Mouse (Mus musculus) neural tube, embryonic 13.5 days (tissue): Measurements from ENCODE around the gene Il6st. TPM values are rescaled to one million over a fixed set of nuclear protein-coding genes. Genes with fewer than 3 reads are reported as not detected.
"Not testable (repeated sequence)": the region's sequence is repeated elsewhere in the genome, so short reads cannot be mapped to it uniquely, and the experiment has no call there.

ENCODE experiments used
- ATAC-seq: fragments of 200-750 bp; cut with Nextera tagmentation; 2 replicates; pipeline ENCODE4 v1.8.0; 2017; ENCODE audit warnings: low read depth, mild to moderate bottlenecking, moderate TSS enrichment, moderate library complexity
- H3K27ac ChIP-seq: fragments of 300-500 bp; sonication (generic); replicated peaks from 2 replicates; pipeline ENCODE4 v1.5.1; 2015; ENCODE audit warnings: moderate library complexity, mild to moderate bottlenecking, inconsistent platforms
- H3K27me3 ChIP-seq: fragments of 300-500 bp; sonication (generic); 2 replicates; pipeline ENCODE4 v1.6.1; 2015; ENCODE audit warnings: mild to moderate bottlenecking, inconsistent platforms
- H3K36me3 ChIP-seq: fragments of 300-500 bp; sonication (generic); 2 replicates; pipeline ENCODE4 v1.6.1; 2015; ENCODE audit warnings: mild to moderate bottlenecking, inconsistent platforms
- H3K4me1 ChIP-seq: fragments of 300-500 bp; sonication (generic); replicated peaks from 2 replicates; pipeline ENCODE4 v1.6.1; 2015; ENCODE audit warnings: inconsistent platforms
- H3K4me2 ChIP-seq: fragments of 300-500 bp; sonication (generic); 2 replicates; pipeline ENCODE4 v1.6.1; 2015; ENCODE audit warnings: inconsistent platforms, mild to moderate bottlenecking, moderate library complexity
- H3K4me3 ChIP-seq: fragments of 300-500 bp; sonication (generic); 2 replicates; pipeline ENCODE4 v1.5.1; 2015; ENCODE audit warnings: mild to moderate bottlenecking, inconsistent platforms
- H3K9ac ChIP-seq: fragments of 300-500 bp; sonication (generic); 2 replicates; pipeline ENCODE4 v1.6.1; 2015; ENCODE audit warnings: moderate library complexity, mild to moderate bottlenecking, inconsistent platforms
- H3K9me3 ChIP-seq: fragments of 300-500 bp; sonication (generic); 2 replicates; pipeline ENCODE4 v1.6.1; 2016; ENCODE audit warnings: inconsistent platforms
- WGBS: fragments of 180-500 bp; shearing (Covaris S2); methylation state at CpG from one replicate; pipeline ENCODE4 v1.1.7; 2015; 5-methylcytosine and 5-hydroxymethylcytosine counted together
- polyA plus RNA-seq: library from polyadenylated mRNA; unstranded; fragments of >200 nt; fragmentation: Nextera tagmentation; extraction: Ambion mirVana; gene quantifications from 2 replicates; pipeline ENCODE4 v1.2.1, GENCODE M21; 2015

Gene Il6st
- 26.5 and 29.4 TPM in 2 replicates for polyA plus RNA-seq

DNA sequence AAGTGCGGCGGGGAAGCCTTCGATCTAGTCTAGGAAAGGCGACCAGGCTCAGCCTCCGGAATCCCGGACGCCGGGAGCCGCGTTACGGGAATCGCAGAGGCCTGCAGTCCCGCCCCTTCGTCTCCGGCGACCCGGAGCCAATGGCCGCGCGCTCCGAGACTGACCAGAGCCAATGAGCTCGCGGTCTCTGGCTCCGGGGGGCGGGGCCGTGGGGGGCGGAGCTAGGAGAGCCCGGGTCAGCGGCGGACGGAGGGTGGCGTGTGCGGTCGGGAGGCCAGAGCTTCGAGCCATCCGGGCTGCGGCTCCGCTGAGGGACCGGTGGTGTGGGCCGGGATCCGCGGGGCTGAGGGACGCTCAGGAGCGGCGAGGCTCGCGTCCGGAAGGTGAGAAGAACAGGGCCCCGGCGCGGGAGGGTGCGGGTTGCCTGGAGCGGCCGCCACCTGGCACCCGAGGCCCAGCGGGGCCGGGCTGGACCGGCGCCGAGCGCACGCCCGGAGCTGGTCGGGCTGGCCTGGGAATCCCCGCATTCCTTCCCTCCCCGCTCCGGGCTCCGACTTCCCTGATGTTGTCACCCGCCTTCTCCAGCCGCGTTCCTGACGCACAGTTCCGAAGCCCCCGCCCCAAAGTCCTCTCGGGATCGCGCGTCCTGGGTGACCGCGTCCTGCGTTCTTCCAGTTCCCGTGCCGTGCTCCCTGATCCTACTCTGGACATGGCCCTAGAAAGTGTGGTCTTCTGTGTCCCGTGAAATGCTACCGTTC is at the start of gene Il6st:
TSS of gene Il6st (plus strand) at position 203 of the 758 bp plus-strand sequence.
- peak within 1 kb of the TSS; percentile 91 for H3K9ac ChIP-seq
- H3K4me1 ChIP-seq: peaks cover 29% of the 10 kb centered on the region
- no peaks in the 10 kb centered on the region for H3K27me3 ChIP-seq
- H3K4me2 ChIP-seq: peak within 1 kb of the TSS; percentile 78
- H3K36me3 ChIP-seq: no peaks in the 10 kb centered on the region
- H3K9me3 ChIP-seq: no peaks in the 10 kb centered on the region
- WGBS: under 1% methylated on average over 82 of the region's 85 CpGs
- peak; percentile 100 for ATAC-seq
- peak within 1 kb of the TSS; percentile 85 for H3K27ac ChIP-seq
- H3K4me3 ChIP-seq: peak within 1 kb of the TSS; percentile 84

DNA sequence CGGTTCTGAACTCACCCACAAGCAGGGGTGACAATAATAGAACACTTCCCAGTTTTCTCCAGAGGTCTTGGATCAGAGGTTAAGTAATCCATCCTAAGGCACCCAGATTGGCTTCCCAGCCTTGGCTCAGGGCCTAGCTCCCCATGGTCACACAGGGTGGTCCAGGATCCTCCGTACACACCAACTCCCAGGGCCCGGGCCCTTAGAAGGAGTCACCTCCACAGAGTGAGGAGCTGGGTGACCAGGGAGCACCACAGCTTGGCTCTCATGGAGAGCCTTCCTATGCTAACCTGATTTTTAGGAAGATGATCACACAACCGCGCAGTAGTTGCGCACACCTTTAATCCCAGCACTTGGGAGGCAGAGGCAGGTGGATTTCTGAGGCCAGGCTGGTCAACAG is 48.0 kb upstream of the Il6st start:
- H3K27me3 ChIP-seq: no peaks in the 10 kb centered on the region
- no peak overlapping the region for H3K4me3 ChIP-seq
- no peak overlapping the region for H3K27ac ChIP-seq
- no peak overlapping the region for H3K4me2 ChIP-seq
- ATAC-seq: no peak
- no peaks in the 10 kb centered on the region for H3K9me3 ChIP-seq
- H3K36me3 ChIP-seq: no peaks in the 10 kb centered on the region
- no peak overlapping the region for H3K9ac ChIP-seq
- 81% methylated on average over 6 of the region's 6 CpGs for WGBS
- H3K4me1 ChIP-seq: 0 out of 2 replicates have a peak, but pooled peaks cover 6% of the 10 kb centered on the region

DNA sequence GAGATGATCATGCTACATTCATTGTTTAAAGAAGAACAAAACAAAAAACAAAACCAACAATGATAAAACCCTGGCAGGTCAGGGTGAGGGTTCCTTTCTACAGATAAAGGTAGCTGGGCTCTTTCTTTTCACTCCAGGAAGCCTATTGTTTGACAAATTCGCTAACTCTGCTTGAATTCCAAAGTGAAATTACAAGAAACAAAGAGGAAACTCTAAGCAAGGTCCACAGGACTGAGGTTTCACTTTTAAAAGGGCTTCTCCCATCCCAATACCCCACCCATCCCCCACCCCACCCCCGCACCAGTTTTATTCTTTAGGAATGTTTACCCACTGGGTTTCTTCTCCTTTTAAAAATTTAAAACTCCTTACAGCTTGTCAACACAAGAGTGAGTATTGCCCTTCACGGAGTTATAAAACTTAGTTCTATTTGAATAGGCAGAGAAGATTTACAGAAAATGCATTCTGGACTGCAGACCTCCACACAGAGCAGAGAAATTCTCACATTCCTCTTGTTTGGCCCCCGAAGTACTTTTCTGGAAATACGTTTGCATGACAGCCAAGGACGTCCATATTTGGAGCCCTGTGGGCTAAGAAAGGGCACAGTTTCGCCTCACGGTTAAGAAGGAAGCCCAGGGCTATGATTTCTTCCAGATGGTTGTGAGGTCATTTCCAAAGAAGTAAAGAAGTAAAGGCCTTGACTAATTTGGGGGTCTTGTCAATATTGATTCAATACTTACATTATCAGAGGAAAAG is 47.3 kb upstream of the Il6st start:
- Histone ChIP-seq H3K27me3 (no peaks in the 10 kb centered on the region), H3K9ac (no peak overlapping the region), H3K9me3 (no peaks in the 10 kb centered on the region), H3K4me3 (no peak overlapping the region), H3K4me1 (0 out of 2 replicates have a peak, but pooled peaks cover 6% of the 10 kb centered on the region), H3K27ac (0 out of 2 replicates have a peak overlapping the region, but pooled peaks have one; percentile 13), H3K36me3 (no peaks in the 10 kb centered on the region), H3K4me2 (no peak overlapping the region)
- ATAC-seq: no peak
- WGBS: 15% methylated on average over 8 of the region's 8 CpGs

DNA sequence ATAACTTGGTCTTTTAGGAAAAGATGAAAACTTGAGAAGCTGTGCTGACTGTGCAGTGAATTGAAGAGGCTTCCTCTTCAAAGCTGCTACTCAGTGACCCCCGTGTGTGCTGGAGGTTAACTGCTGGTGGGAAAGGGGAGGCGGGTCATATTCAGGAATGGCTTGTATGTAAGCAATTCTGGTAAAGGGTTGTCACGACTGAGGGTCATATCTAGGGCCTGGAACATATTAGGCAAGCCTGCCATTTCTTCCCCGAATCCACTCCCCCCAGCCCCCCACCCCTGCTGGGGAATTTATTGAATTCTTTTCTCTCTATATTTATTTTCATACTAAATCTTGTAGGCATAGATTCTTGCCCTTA is 46.7 kb upstream of the Il6st start:
- Histone ChIP-seq H3K9me3 (no peaks in the 10 kb centered on the region), H3K4me2 (no peak overlapping the region), H3K27me3 (no peaks in the 10 kb centered on the region), H3K9ac (no peak overlapping the region), H3K4me3 (no peak overlapping the region), H3K4me1 (0 out of 2 replicates have a peak, but pooled peaks cover 6% of the 10 kb centered on the region), H3K36me3 (no peaks in the 10 kb centered on the region), H3K27ac (no peak overlapping the region)
- WGBS: 26% methylated on average over 4 of the region's 4 CpGs
- ATAC-seq: no peak

DNA sequence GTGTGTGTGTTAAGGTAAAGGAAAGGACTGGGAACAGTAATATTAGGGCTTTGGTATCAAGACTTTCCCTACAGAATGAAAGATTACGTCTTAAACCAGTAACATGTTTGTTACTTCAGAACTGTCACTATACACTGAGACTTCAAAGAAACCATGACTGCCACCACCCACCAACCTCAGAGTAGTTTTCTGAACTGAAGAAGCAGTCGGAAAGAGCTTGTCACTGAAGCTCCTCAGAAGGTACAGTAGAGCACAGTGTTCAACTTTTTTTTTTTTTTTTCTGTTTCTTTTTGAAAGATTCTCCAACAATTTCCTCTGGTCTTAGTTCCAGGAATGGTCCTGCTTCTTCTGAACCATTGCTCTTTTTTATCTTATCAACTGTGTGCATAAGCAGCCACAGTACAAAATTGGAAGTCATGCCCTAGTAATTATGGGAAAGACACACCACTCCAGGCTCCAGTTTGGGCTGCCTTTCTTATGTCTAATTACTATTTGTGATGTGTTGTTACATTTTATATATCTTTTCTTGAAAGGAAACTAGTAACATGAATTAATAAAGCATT is 45.9 kb upstream of the Il6st start:
- Histone ChIP-seq H3K4me2 (no peak overlapping the region), H3K4me1 (0 out of 2 replicates have a peak, but pooled peaks cover 6% of the 10 kb centered on the region), H3K4me3 (no peak overlapping the region), H3K27me3 (no peaks in the 10 kb centered on the region), H3K36me3 (no peaks in the 10 kb centered on the region), H3K9me3 (no peaks in the 10 kb centered on the region), H3K27ac (no peak overlapping the region), H3K9ac (no peak overlapping the region)
- 74% methylated on average over 2 of the region's 2 CpGs for WGBS
- ATAC-seq: no peak

DNA sequence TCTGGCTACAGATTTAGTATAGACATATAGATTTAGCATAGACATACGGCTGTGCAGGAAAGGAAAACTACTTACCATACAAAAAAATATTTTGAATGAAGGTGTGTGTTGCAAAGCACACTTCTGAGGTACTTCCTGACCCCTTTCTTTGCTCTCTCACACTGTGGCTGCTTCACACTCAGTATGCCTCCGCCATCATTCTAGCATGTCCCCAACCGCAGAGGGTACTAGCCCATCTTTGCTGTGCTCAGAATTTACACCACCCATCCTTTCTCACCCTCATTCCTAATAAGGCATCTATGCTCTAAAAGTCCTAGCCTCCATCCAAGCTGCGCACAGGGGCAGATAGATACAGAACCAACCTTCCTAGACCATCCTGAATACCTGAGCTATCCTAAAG is 45.3 kb upstream of the Il6st start:
- Histone ChIP-seq H3K27me3 (no peaks in the 10 kb centered on the region), H3K4me2 (no peak overlapping the region), H3K9ac (no peak overlapping the region), H3K4me1 (0 out of 2 replicates have a peak, but pooled peaks cover 6% of the 10 kb centered on the region), H3K27ac (no peak overlapping the region), H3K36me3 (no peaks in the 10 kb centered on the region), H3K9me3 (no peaks in the 10 kb centered on the region), H3K4me3 (no peak overlapping the region)
- ATAC-seq: no peak
- 93% methylated on average over 4 of the region's 4 CpGs for WGBS

DNA sequence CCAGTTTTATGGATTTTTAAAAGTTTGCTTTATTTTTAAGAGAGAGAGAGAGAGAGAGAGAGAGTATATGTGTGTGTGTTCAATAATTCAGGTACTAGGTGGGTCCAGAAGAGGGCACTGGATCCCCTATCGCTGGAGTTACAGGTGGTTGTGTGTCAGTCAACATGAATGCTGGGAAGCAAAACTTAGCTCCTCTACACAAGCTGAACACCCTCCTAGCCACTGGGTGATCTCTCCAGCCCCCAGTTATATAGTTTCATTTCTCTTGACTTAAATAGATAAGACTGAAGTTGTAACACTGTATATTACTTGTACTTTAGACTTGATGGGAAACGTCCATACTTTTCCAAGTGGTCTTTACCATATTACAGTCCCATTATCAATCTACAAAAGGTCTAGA is 39.7 kb upstream of the Il6st start:
- H3K36me3 ChIP-seq: no peaks in the 10 kb centered on the region
- H3K9ac ChIP-seq: no peak overlapping the region
- WGBS: 96% methylated on average over 2 of the region's 2 CpGs
- no peak for ATAC-seq
- no peaks in the 10 kb centered on the region for H3K4me1 ChIP-seq
- H3K27ac ChIP-seq: no peak overlapping the region
- no peak overlapping the region for H3K4me2 ChIP-seq
- no peaks in the 10 kb centered on the region for H3K27me3 ChIP-seq
- no peak overlapping the region for H3K4me3 ChIP-seq
- no peaks in the 10 kb centered on the region for H3K9me3 ChIP-seq

DNA sequence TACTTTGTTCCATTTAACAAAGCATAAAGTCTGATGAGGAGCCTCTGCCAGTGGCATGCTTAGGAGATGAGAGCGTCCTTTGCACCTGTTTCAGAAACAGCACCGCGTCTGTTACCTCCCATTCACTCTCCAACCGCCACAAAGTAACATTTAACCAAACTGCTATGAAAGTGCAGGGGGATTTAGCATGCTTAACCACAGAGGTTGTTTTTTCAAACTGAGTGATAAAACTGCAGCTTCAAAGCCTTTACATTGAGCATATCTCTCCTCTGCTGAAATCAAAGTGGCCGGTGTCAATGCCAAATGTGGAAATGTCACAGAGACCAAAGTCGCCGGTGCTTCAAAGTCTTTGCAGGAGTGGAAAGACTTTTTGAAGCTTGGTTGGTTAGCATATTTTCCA is 39.2 kb upstream of the Il6st start:
- Histone ChIP-seq H3K27me3 (no peaks in the 10 kb centered on the region), H3K4me2 (no peak overlapping the region), H3K4me1 (no peaks in the 10 kb centered on the region), H3K4me3 (no peak overlapping the region), H3K27ac (no peak overlapping the region), H3K9me3 (no peaks in the 10 kb centered on the region), H3K36me3 (no peaks in the 10 kb centered on the region), H3K9ac (no peak overlapping the region)
- WGBS: 95% methylated on average over 7 of the region's 7 CpGs
- no peak for ATAC-seq

DNA sequence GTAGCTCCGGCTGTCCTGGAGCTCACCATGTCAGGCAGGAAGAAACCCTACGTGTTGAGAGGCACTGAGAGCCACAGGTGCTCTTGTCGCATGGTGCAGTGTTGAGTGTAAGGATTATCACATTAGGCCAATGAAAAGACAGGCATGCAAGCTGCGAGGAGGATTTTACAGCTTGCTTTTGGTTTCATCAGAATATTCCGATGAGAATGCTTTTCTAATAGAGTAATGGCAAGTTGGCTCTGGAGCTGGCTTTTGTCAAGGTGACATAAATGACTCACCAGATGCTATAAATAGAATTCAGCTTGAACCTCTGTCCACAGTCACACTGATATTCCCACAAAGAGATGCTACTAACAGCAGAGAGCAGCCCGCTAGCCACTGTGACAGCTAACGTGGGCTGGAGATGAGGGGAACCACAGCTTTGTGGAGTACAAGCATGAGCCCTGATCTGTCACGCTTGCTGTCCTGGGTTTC is 38.7 kb upstream of the Il6st start:
- 74% methylated on average over 8 of the region's 8 CpGs for WGBS
- Histone ChIP-seq H3K4me1 (no peaks in the 10 kb centered on the region), H3K36me3 (no peaks in the 10 kb centered on the region)

DNA sequence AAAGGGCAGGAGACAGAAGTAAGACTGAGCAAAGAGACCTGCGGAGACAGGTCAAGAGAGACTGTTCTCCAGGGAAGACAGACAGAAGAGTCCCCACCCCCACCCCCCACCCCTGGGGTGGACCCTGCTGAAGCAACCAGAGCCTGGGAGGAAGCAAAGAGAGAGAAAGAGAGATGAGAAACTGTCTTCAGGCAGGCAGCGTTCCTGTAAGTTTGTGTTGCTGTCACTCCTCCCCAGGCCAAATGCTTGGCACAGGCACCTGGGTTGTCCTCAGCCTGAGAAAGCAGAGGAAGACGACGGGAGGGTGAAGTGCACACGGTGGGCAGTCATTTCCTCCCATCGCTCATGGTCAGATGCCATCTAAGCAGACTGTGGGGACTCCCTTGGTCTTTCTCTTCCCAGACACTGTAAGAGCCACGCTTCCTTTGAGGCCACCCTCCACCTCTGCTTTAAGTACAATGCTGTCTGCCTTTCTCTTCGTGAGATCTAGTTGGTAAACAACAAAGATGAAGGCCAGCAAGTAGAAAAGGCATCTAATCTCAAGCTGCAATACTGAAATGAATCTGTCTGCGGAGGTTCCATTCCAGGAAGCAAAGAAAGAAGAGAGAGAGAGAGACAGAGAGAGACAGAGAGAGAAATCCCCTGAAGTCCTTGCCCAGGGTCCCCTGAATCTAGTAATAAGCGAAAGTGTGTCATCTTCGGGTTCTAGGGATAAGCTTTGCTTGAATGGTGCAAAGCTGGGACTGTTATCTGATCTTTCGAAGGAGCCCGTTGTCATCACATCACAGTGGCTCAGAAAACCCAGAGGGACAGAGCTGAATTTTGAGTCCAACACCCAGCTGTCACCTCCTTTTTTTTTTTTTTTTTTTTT is 37.4 kb upstream of the Il6st start:
- H3K9me3 ChIP-seq: no peaks in the 10 kb centered on the region
- H3K4me1 ChIP-seq: no peaks in the 10 kb centered on the region
- no peak overlapping the region for H3K4me3 ChIP-seq
- H3K4me2 ChIP-seq: no peak overlapping the region
- H3K27ac ChIP-seq: no peak overlapping the region
- no peak overlapping the region for H3K9ac ChIP-seq
- WGBS: 75% methylated on average over 13 of the region's 13 CpGs
- H3K27me3 ChIP-seq: no peaks in the 10 kb centered on the region
- H3K36me3 ChIP-seq: no peaks in the 10 kb centered on the region
- no peak for ATAC-seq

More for the DNA sequence above, 38.7 kb upstream of the Il6st start:
- no peak overlapping the region for H3K4me2 ChIP-seq
- no peaks in the 10 kb centered on the region for H3K9me3 ChIP-seq
- H3K27me3 ChIP-seq: no peaks in the 10 kb centered on the region
- no peak for ATAC-seq
- no peak overlapping the region for H3K9ac ChIP-seq
- H3K4me3 ChIP-seq: no peak overlapping the region
- H3K27ac ChIP-seq: no peak overlapping the region

DNA sequence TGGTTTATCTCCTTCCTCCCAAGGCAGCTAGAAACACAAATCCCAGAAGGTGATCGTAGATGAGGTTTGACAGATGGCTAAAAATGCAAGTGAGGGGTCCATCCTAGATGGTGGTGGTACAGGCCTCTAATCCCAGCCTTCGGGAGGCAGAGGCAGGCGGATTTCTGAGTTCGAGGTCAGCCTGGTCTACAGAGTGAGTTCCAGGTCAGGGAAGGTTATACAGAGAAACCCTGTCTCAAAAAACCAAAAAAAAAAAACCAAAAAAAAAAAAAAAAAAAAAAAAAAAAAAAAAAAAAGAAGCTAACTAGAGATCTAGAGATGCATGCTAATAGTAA is 36.8 kb upstream of the Il6st start:
- not testable (repeated sequence) for H3K4me3 ChIP-seq, H3K9ac ChIP-seq, H3K4me1 ChIP-seq, H3K27me3 ChIP-seq, H3K4me2 ChIP-seq, ATAC-seq, H3K9me3 ChIP-seq, H3K27ac ChIP-seq, H3K36me3 ChIP-seq
- 92% methylated on average over 4 of the region's 4 CpGs for WGBS
